Mouse (Mus musculus) granulocyte monocyte progenitor cell, adult 5-6 weeks (primary cell): Measurements from ENCODE around the gene Cdh5. TPM values are rescaled to one million over a fixed set of nuclear protein-coding genes. Genes with fewer than 3 reads are reported as not detected.
"Not testable (repeated sequence)": the region's sequence is repeated elsewhere in the genome, so short reads cannot be mapped to it uniquely, and the experiment has no call there.

ENCODE experiments used
- ATAC-seq: replicated peaks from 2 replicates; pipeline ENCODE4 v1.8.0; 2016; ENCODE audit warnings: mild to moderate bottlenecking, moderate TSS enrichment, inconsistent platforms; ENCODE audit not compliant: poor library complexity, severe bottlenecking
- total RNA-seq, 2 experiments: library from RNA; stranded (forward) in 1 of 2; stranded (reverse) in 1 of 2; fragments of 200-712, 200-1000 nt in 1 of 2; fragments of >200 nt in 1 of 2; fragmentation: Nextera tagmentation in 1 of 2; gene quantifications; 2 replicates each; pipeline ENCODE4 v1.2.3; 2014 to 2017

Gene Cdh5
- 0.41 TPM in 1 of 2 replicates, not detected in the other for total RNA-seq (2014; fragmentation: Nextera tagmentation)
- total RNA-seq (2017) = not detected in 2 replicates

DNA sequence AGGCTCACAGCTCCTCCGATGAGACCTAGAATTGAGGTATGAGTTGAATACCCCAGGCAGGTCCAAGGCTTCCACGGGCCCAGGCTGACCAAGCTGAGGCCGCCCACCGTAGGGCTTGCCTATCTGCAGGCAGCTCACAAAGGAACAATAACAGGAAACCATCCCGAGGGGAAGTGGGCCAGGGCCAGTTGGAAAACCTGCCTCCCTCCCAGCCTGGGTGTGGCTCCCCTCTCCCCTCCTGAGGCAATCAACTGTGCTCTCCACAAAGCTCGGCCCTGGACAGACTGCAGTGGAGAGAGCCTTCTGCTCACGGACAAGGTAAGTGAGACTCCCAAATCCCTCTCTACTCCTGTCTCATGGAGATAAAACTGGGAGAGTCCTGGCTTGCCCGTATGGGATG is at the start of gene Cdh5:
Gene Cdh5 (plus strand): TSS at position 211 of the 400 bp plus-strand sequence.
- ATAC-seq = no peak

DNA sequence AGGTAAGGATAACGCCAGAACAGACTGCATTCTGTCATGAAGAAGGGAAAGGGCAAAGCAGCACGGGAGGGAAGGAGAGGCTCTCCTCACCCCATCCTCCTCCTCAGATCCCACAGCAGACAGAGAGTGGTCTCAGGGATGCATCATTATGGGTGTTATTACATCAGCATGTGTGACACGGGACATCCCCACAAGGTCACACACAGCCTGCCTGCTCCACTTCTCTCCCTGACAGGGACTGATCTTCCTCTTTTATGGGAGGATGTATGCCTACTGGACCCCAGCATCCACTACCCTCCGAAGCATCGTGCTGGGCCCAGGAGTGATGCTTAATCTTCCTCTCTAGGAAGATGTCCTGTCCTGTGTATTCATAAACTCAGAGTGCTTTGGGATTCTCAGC is 41.5 kb upstream of the Cdh5 start:
- ATAC-seq = no peak; the same call in 1 of the 2 replicates

DNA sequence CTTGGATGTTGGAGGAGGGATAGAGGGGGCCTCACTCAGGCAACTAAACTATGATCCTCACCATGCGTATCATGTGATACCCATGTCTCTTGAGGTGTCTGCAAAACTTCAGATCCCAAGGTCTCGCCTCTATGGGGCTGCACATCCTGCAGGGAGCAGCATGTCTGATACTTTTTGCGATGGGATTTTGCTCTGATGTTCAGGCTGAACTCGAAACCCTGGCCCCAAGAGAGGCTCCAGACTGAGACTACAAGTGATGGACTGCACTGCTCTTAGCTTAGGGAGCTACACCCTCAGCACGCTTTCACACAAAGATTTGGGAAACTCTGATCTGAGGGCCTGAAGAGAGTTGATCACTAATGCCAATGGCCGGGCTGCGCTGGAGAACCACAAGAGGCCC is 41.0 kb upstream of the Cdh5 start:
- no peak for ATAC-seq

DNA sequence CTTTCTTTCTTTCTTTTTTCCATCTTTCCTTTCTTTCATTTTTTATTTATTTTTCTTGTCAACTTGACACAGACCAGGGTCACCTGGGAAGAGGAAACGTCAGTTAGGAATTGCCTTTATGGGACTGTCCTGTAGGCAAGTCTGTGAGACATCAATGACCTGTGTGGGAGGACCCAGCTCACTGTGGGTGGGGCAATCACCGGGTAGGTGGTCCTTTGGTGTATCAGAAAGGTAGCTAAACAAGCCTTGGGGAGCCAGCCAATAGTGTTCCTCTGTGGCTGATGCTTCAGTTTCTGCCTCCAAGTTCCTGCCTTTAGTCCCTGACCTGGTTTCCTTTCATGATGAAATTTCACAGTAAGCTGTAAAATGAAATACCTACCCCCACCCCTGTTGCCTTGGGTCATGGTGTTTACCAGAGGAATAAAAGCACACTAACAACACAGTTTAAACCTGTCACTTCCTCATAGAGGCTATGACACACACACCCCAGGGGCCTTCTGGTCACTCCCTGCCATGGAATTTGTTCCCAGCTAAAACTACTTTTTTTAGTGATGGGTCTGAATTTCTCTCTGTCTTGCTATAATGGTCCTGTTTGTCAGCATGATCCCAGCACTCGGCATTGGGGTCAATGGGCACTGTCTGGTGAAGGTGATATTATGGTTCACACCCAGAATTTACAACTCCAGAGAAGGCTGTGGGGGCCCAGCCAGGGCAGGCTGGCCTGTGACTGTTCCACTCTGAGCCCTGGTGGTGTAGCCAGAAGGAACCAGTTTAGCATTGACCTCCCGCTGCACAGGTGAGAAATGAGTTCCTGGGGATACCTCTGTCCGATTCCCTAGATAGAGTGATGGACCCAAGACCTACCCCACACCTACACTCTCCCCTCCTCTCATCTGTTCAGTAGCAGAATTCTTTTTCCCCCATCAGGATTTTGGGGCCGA is 40.1 kb upstream of the Cdh5 start:
- ATAC-seq = no peak

DNA sequence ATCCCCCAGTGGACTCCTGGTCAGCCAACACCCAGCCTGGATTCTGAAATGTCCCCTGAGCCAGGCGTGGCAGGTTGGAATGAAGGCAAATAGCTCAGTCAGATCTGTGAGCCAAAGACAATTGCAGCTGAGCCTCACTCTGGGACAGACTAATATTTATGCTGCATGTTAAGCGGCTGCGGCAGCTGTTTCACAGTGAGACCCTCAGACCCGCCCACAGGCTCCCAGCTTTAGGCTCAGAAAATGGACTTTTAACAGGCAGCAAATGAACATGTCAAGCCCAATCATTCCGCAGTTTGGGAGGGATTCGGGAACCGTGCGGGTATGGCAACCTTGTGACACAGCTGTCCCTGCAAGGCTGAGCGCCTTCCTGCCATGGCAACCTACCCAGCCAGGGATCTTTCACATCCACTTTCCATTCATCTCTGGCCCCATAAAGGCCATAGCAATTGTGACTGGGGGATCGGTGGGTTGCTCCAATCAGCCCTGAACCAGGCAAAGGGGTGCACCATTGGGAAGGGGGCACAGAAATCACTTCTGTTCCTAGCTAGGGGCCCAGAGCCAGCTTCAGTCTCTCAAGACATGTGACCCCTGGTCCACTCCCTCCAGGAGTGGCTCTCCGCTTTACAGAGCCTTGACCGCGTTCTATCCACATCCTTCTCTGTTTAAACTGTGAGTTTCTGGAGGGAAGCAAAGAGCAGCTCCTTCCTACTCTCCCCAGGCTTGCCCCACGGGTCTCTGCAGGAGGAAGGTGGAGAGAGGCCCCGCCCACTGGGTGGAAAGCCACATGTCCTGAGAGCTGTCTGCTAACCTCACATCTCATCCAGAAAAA is 39.2 kb upstream of the Cdh5 start:
- no peak for ATAC-seq

DNA sequence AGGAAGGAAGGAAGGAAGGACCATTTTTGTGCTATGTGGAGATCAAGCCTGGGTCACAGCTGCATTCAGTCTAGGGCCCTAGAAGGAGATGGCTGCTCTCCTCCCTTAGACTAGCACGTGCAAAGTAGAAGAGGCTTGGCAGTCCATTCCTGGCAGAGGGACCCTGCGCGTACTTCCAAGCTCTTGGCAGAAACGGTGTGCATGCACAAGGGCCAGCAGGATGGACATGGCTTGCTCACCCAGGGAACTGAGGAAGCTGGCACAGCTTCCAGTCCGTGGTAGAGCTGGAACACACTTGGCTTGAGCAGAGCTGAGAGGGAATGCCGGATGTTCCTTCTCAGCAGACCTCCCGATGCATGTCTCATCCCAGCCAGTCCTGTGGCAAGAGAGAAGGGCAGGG is 36.2 kb upstream of the Cdh5 start:
- no peak for ATAC-seq

DNA sequence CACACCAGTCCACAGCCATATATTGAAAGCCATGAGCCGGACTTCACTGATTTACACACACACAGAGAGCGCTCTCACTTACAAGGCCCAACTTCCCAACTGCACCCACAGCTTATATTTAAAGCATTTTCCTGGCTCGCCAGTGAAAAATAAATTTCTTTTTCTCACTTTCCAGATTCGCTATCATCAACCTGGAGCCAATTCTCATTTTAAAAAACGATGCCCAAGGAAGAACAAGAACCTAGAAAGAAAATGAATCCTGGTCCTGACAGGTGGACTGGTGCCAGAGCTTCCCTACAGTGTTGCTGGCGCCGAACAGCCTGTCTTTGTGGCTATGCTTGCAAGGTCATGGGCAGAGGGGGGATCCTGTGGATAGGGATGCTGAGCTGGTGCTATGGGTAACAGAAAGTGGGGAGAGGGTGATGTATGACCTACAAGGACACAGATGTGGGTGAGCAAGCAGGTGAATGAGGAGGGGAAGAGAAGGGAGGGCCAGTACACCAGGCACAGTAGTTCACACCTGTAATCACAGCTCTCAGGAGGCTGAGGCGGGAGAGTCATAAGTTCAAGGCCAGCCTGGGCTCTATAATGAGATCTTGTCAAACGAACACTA is 35.4 kb upstream of the Cdh5 start:
- ATAC-seq = no peak

DNA sequence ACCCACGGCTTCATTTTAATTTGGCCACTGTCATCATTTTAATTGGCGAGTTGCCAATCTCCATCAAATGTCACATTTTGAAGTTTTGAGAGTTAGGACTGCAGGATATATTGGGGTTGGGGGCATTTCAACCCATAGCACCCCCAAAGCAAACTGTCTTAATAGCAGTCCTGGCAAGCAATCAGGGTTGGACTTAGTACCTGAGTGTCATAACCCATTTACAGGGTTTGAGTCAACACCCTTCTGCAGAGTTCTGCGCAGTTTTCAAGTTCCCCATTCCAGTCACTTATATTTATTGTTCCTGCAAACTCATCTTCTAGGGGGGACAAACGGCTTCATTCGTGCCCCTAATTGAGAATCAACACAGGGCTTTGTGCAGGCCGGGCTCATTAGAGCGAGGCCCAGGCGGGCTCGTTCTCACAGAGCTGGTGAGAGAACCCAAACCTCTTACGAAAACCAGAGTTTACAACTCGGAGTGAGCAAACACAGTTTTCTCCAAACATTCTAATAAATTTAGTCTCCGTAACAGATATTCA is 34.0 kb upstream of the Cdh5 start:
- no peak for ATAC-seq

DNA sequence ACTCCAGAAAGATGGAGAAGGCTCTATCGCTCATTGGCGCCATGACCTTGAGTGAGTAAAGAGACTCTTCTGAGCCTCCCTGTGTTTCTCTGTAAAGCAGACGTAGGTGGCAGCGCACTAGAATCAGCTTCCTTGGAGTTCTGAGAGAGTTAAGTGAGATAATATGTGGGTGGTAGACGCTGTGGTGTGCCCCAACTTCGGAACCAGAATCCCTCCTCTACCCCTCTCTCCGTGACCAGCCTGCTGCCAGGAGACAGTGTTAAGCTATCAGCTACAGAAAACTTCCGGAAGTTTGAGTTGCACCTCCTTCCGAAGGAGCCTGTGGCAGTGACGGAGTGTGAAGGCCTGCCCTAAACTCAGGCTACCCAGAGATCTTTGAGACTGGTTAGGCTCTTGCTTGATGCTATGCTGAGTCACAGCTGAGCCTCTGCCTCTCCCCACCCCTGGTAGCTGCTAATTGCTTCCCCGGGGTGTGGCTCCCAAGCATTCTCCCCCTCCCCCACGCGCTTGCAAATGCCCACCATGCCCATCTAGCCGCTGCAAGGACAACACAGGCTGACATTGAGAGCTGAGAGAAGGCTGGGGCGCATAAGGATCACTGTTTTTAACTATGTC is 32.9 kb upstream of the Cdh5 start:
- ATAC-seq = no peak

DNA sequence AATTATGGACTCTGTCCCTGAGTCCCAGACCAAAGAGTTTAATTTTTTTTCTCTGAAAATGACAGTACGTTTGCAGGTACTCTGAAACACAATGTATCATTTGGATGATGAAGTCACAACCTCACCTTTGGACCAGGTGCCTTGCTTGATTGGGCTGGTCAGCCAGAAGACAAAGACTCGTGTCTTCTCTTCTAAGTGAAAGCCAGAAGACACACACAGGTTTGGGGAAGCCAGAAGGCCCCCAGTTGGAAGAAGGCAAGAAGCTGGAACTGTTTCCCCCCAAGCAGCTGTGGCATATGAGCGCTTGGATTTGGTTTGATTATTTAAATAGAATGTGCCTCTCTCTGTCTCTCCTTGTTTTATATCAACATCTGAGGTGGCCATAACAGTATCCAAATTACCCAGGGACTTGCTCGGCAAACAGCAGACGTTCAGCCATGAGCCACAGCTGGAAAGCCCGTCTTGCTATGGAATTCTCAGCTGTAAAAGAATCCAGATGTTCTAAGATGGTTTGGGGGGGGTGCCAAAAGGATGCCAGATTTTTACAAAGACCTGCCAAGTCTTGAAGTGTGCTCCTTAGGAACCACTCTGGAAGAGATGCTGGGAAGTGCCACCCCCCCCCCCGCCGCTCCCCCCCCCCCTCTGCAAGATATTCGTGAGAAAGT is 31.1 kb upstream of the Cdh5 start:
- ATAC-seq = not testable (repeated sequence)

DNA sequence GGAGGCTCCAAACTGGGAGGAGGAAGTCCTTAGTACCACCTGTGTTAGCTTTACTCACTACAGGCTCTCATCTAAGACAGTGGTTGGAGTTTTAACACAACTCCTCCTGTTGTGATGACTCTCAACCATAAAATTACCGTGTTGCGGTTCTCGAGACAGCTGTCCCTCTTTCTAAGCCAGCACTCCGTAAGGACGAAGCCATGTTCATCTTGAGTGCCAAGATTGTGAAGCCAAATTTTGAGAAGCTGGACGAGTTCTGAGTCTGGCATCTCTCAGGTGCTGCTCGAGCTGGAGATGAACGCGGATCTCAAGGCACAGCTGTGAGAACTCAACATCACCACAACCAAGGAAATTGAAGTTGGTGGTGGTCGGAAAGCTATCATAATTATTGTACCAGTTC is 30.5 kb upstream of the Cdh5 start:
- no peak for ATAC-seq

DNA sequence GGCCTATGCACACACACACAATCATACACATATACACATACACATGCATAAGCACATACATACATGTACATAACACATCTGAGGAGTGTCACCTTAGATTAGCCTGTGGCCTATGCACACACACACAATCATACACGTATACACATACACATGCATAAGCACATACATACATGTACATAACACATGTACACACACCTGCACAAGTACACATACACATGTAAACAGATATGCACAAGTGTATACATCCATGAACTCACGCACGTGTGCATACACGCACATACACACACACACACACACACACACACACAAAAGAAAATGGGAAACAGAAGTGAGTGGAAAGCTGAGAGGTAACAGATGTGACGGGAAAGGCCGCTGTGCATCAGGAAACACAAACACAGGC is 26.3 kb upstream of the Cdh5 start:
- ATAC-seq = no peak

DNA sequence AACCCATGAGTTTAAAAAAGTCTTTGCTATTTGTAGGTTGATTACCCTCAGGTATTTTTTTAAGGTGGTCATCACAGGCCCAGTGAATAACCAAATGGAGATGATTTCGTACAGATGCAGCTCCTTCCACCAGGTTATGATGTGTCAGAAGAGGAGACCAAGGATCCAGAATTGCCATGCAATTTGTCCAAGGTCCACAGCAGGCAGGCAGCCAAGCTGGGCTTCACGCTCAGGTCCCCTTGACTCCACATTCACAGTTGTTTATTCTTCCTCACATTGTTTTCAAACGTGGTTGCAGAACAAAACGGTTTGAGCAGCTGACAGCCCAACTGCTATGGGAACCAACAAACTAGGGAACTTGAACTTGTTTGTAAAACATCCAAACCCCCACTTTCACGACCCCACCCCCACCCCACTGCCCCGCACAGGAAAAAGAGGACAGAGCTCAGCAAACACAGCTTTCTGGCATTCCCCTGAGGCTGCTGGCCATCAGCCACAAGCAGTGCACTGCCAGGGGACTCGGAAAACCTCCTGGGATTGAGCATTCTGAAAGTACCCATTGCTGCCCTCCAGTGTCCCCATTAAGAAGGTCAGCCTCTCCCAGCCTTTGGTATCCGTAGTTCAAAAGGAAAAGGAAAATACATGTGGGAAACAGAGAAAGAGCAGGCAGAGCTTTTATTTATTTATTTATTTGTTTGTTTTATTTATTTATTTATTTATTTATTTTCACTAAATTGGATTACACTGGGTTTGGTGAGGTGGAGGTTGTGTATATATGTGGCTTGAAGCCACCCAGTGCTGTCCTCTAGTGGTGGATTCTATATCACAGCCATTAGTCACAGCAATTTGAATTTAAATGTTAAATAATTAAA is 24.6 kb upstream of the Cdh5 start:
- ATAC-seq = peak; percentile 48; the same call in 1 of the 2 replicates

DNA sequence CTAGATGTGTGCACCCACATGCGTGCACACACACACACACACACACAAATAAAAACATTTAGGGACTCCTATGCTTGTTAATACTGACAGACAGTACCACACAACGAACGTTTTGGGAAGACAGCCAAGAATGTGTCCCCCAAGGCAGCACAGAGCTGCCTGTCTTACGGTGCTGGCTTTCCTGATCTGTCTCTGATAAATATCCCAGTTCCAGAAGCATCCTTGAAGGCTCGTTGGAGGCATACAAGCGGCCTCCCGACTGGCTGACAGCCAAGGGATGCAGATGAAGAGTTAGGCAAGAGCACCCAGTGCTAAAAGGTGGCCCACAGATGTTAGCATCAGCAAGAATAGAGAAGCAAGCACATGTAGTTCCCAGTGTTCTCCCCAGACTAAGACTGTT is 23.3 kb upstream of the Cdh5 start:
- no peak for ATAC-seq

DNA sequence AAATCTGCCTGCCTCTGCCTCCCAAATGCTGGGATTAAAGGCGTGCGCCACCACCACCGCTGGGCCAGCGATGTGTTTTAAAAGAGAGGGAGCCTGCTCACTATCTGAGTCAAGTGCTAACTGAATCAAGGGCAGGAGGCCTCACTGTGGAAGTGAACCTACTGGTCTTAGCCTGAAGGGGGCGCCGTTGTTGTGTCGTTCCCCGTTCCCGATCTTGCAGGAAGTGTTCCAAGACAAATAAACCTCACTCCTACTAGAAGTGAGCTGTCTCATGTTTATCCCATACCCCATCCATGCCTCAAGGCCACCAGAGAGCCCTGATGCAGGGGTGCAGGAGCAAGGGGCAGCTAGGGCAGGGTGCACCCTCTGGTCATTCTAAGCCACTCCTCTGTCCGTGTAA is 16.1 kb upstream of the Cdh5 start:
- no peak for ATAC-seq

DNA sequence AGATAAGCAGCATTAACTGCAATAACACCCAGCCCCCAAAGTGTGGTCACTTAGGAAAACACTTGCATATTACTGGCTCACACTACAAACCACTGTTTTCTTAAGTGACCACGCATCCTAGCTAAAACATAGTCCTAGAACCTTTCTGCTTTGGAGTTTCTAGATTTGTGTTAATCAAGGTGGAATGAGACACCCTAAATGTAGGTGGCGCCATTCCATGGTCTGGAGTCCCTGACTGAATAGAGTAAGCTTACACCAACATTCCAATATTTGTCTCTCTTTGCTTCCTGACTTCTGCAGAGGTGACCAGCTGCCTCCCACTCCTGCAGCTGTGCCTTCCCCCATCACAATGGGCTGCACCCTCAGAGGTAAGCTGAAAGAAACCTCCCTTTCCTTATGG is 14.8 kb upstream of the Cdh5 start:
- no peak; the same call in 1 of the 2 replicates for ATAC-seq

DNA sequence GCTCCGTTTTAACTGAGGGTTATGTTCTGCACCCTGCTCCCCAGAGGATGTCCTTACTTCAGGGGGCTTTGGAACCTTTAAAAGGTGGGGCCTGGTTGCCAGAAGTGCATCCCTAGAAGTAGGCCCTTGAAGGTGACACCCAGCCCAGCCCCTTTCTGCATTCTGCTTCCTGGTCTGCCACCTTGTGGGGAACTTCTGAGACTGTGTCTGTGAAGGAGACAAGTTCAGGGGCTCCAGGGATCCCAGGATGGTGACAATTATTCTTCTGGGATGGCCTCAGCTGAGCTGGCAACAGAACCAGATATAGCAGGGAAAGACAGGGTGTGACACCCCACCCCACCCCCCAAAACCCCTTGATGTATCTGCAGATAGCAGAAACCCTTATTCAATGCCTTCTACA is 14.3 kb upstream of the Cdh5 start:
- ATAC-seq = no peak

DNA sequence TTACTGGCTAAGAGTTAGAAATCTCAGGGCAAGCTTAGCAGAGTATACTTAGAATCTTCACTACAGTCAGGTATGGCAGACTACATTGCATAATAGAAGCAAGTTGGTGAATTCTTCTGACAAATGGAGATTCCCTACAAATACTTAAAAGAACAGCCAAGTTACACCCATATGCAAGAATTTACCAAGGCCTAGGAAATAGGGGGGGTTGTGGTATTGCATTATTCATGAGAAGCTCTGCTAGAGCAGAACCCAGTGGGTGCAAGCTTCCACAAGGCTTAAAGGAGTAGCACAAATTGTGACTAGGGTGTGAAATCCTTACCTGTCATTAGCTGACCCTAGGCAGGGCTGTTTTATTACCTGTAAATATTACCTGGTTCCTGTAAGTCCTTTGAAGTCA is 13.5 kb upstream of the Cdh5 start:
- not testable (repeated sequence) for ATAC-seq

DNA sequence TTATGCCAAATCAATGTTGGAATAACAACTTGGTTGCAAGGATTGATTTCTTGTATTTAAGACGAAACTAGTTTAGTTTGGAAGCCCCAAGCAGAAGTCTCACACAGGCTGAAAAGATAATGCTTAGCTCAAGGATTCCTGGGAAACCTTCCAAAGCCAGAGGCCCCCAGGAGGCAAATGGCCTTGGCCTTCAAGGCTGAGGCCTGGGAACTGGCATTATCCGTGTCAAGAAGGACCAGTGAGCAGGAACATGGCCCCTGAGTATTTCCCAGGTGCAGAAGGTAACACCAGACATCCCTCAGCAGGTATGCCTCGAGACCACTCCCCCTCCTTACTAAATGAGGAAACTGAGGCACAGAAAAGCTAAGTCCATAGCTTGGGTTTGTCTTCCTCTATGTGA is 12.5 kb upstream of the Cdh5 start:
- ATAC-seq = no peak
